Mouse (Mus musculus) thymus, adult 2 months (tissue): ENCODE results near the gene Podnl1.

Experiments used
- CTCF ChIP-seq: fragments of 200-500 bp; IDR thresholded peaks from 2 replicates; pipeline ENCODE4 v1.5.1; 2012; ENCODE audit warnings: mild to moderate bottlenecking, control low read depth, low read length, moderate library complexity, borderline replicate concordance; ENCODE audit not compliant: control insufficient read depth, poor library complexity, insufficient read depth; ENCODE audit errors: extremely low read depth
- POLR2A ChIP-seq: fragments of 200-500 bp; IDR thresholded peaks from 2 replicates; pipeline ENCODE4 v1.6.1; 2012; ENCODE audit warnings: mild to moderate bottlenecking, low read length, control low read depth, moderate library complexity; ENCODE audit not compliant: control insufficient read depth, poor library complexity, insufficient read depth; ENCODE audit errors: extremely low read depth

GRCm38 (mm10) chr8:84178592-84178991, 52.8 kb downstream of the Podnl1 start:
- no peak for TF ChIP-seq POLR2A
- no peak for TF ChIP-seq CTCF
